ENCODE assay signal across 1 mouse cellular context in the genomic region with DNA sequence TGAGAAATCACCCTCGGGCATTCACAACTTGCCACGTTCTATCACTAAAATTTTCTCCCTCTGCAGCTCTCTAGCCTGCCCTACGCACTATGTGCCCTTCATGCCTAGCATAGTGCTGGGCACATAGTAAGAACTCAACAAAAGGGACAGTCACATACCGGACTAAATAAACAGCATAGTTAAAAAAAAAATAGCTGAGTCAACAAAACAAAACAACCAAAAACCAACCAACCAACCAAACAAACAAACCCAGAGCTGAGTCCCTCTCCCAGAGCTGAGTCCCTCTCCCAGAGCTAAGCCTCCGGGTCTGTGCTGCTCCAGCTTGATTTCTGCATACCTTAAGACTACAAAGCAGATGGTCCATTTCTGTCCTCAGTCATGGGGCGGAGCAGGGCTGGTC.
TF ChIP-seq lines count a peak whose summit lies in the region.

No protein-coding gene starts in this region.

TF ChIP-seq in CH12.LX, 34 proteins besides CTCF, POLR2A, EP300 and RAD21:
- peak; percentile 78 for TF ChIP-seq MAFK (IDR thresholded peaks at IDR 0.05; ENCODE audit: insufficient replicate concordance, low read length)
- TF ChIP-seq ZMIZ1 (IDR thresholded peaks at IDR 0.05; ENCODE audit: low read depth, low read length) = no peak
